Mouse (Mus musculus): ENCODE data around the gene Cdhr5. TPM values are rescaled to one million over a fixed set of nuclear protein-coding genes. Genes with fewer than 3 reads are reported as not detected.
"Not testable (repeated sequence)": the region's sequence is repeated elsewhere in the genome, so short reads cannot be mapped to it uniquely, and the experiment has no call there.

The Cdhr5 gene
- polyA plus RNA-seq, 1 experiment from 2014 or later = not detected

GRCm38 (mm10) chr7:141263640-141264039 lies 12.9 kb downstream of the Cdhr5 start:
- H3K4me3 ChIP-seq (ENCODE audit: low read depth, low read length) = no peak overlapping the region
- no peak overlapping the region for H3K9ac ChIP-seq (replicated peaks; ENCODE audit: low read depth)
- peaks cover 49% of the 10 kb centered on the region; the same call in 1 of the 2 replicates for H3K36me3 ChIP-seq (ENCODE audit: insufficient read depth, low read length)
- H3K27ac ChIP-seq (ENCODE audit: low read length) = no peak overlapping the region
- H3K9me3 ChIP-seq (ENCODE audit: low read length) = no peaks in the 10 kb centered on the region
- ATAC-seq (no peak), DNase-seq (ENCODE audit: low spot score) (no peak)
- no peak for TF ChIP-seq CTCF (IDR thresholded peaks at IDR 0.05)
- WGBS = 87% methylated on average over 13 of the region's 13 CpGs
- no peaks in the 10 kb centered on the region for H3K27me3 ChIP-seq (replicated peaks; ENCODE audit: insufficient read depth, low read length)
- no peak overlapping the region for H3K4me2 ChIP-seq (replicated peaks; ENCODE audit: low read depth, low read length)
- H3K4me1 ChIP-seq (ENCODE audit: insufficient read depth, low read depth, low read length) = peaks cover 9% of the 10 kb centered on the region; the same call in 1 of the 2 replicates

- no peaks in the 10 kb centered on the region for H3K27me3 ChIP-seq (replicated peaks; ENCODE audit: insufficient read depth, low read length)
- TF ChIP-seq EP300 (IDR thresholded peaks at IDR 0.05) = no peak
- no peak for TF ChIP-seq CTCF (IDR thresholded peaks at IDR 0.05)
- H3K4me2 ChIP-seq (replicated peaks; ENCODE audit: low read depth, low read length) = no peak overlapping the region
- H3K36me3 ChIP-seq (ENCODE audit: insufficient read depth, low read length) = peaks cover 67% of the 10 kb centered on the region; the same call in 1 of the 2 replicates
- DNase-seq (ENCODE audit: low spot score) (no peak), ATAC-seq (no peak)
- no peak overlapping the region for H3K27ac ChIP-seq (ENCODE audit: low read length)
- 83% methylated on average over 3 of the region's 3 CpGs for WGBS
- no peak overlapping the region for H3K9ac ChIP-seq (replicated peaks; ENCODE audit: low read depth)
- H3K4me3 ChIP-seq (ENCODE audit: low read depth, low read length) = no peak overlapping the region
- H3K9me3 ChIP-seq (ENCODE audit: low read length) = no peaks in the 10 kb centered on the region
- H3K4me1 ChIP-seq (ENCODE audit: insufficient read depth, low read depth, low read length) = peaks cover 9% of the 10 kb centered on the region; the same call in 1 of the 2 replicates
Observed at GRCm38 (mm10) chr7:141261480-141261879, 15.1 kb downstream of the Cdhr5 start.

- no peak for DNase-seq (ENCODE audit: low spot score)
Observed at GRCm38 (mm10) chr7:141256159-141256558, 20.4 kb downstream of the Cdhr5 start.

GRCm38 (mm10) chr7:141250486-141250885 lies 26.1 kb downstream of the Cdhr5 start:
- H3K27ac ChIP-seq (ENCODE audit: low read length); DNase-seq (ENCODE audit: low spot score); H3K4me3 ChIP-seq (ENCODE audit: low read depth, low read length); H3K9me3 ChIP-seq (ENCODE audit: low read length); ATAC-seq; H3K4me1 ChIP-seq (ENCODE audit: insufficient read depth, low read depth, low read length); H3K27me3 ChIP-seq (replicated peaks; ENCODE audit: insufficient read depth, low read length); H3K4me2 ChIP-seq (replicated peaks; ENCODE audit: low read depth, low read length); H3K9ac ChIP-seq (replicated peaks; ENCODE audit: low read depth): not testable (repeated sequence)
- WGBS = 71% methylated on average over 4 of the region's 4 CpGs
- peaks cover 37% of the 10 kb centered on the region for H3K36me3 ChIP-seq (ENCODE audit: insufficient read depth, low read length)

More at GRCm38 (mm10) chr7:141256159-141256558, 20.4 kb downstream of the Cdhr5 start:
- Histone ChIP-seq H3K9ac (replicated peaks; ENCODE audit: low read depth) (no peak overlapping the region), H3K4me3 (ENCODE audit: low read depth, low read length) (no peak overlapping the region), H3K9me3 (ENCODE audit: low read length) (no peaks in the 10 kb centered on the region), H3K4me1 (ENCODE audit: insufficient read depth, low read depth, low read length) (no peaks in the 10 kb centered on the region), H3K27ac (ENCODE audit: low read length) (no peak overlapping the region), H3K4me2 (replicated peaks; ENCODE audit: low read depth, low read length) (no peak overlapping the region), H3K36me3 (ENCODE audit: insufficient read depth, low read length) (peaks cover 60% of the 10 kb centered on the region; the same call in 1 of the 2 replicates), H3K27me3 (replicated peaks; ENCODE audit: insufficient read depth, low read length) (no peaks in the 10 kb centered on the region)
- no peak for ATAC-seq
- WGBS = 88% methylated on average over 10 of the region's 10 CpGs
- TF ChIP-seq EP300 (IDR thresholded peaks at IDR 0.05) (no peak), CTCF (IDR thresholded peaks at IDR 0.05) (no peak)

- H3K9me3 ChIP-seq (ENCODE audit: low read length) = no peaks in the 10 kb centered on the region
- H3K36me3 ChIP-seq (ENCODE audit: insufficient read depth, low read length) = peaks cover 34% of the 10 kb centered on the region
- WGBS = 90% methylated on average over 9 of the region's 10 CpGs
- no peak for DNase-seq (ENCODE audit: low spot score)
- ATAC-seq = no peak
- H3K27me3 ChIP-seq (replicated peaks; ENCODE audit: insufficient read depth, low read length) = no peaks in the 10 kb centered on the region
- no peak overlapping the region for H3K27ac ChIP-seq (ENCODE audit: low read length)
- H3K4me2 ChIP-seq (replicated peaks; ENCODE audit: low read depth, low read length) = no peak overlapping the region
- no peaks in the 10 kb centered on the region for H3K4me1 ChIP-seq (ENCODE audit: insufficient read depth, low read depth, low read length)
- no peak overlapping the region for H3K9ac ChIP-seq (replicated peaks; ENCODE audit: low read depth)
- no peak for TF ChIP-seq CTCF (IDR thresholded peaks at IDR 0.05)
- no peak for TF ChIP-seq EP300 (IDR thresholded peaks at IDR 0.05)
- no peak overlapping the region for H3K4me3 ChIP-seq (ENCODE audit: low read depth, low read length)
Observed at GRCm38 (mm10) chr7:141231551-141231950, 45.0 kb downstream of the Cdhr5 start.

- Histone ChIP-seq H3K36me3 (ENCODE audit: insufficient read depth, low read length) (peaks cover 33% of the 10 kb centered on the region), H3K4me1 (ENCODE audit: insufficient read depth, low read depth, low read length) (no peaks in the 10 kb centered on the region), H3K4me3 (ENCODE audit: low read depth, low read length) (no peak overlapping the region), H3K4me2 (replicated peaks; ENCODE audit: low read depth, low read length) (no peak overlapping the region), H3K9ac (replicated peaks; ENCODE audit: low read depth) (no peak overlapping the region), H3K9me3 (ENCODE audit: low read length) (no peaks in the 10 kb centered on the region), H3K27ac (ENCODE audit: low read length) (no peak overlapping the region), H3K27me3 (replicated peaks; ENCODE audit: insufficient read depth, low read length) (no peaks in the 10 kb centered on the region)
- 90% methylated on average over 3 of the region's 3 CpGs for WGBS
- DNase-seq (ENCODE audit: low spot score) (no peak), ATAC-seq (no peak)
- TF ChIP-seq CTCF (IDR thresholded peaks at IDR 0.05) (no peak), EP300 (IDR thresholded peaks at IDR 0.05) (no peak)
Observed at GRCm38 (mm10) chr7:141231111-141231510, 45.5 kb downstream of the Cdhr5 start.

- no peak for DNase-seq (ENCODE audit: low spot score)
- Histone ChIP-seq H3K9ac (replicated peaks; ENCODE audit: low read depth) (no peak overlapping the region), H3K27me3 (replicated peaks; ENCODE audit: insufficient read depth, low read length) (no peaks in the 10 kb centered on the region), H3K4me1 (ENCODE audit: insufficient read depth, low read depth, low read length) (no peaks in the 10 kb centered on the region), H3K27ac (ENCODE audit: low read length) (no peak overlapping the region), H3K4me3 (ENCODE audit: low read depth, low read length) (no peak overlapping the region), H3K9me3 (ENCODE audit: low read length) (no peaks in the 10 kb centered on the region), H3K36me3 (ENCODE audit: insufficient read depth, low read length) (peaks cover 30% of the 10 kb centered on the region), H3K4me2 (replicated peaks; ENCODE audit: low read depth, low read length) (no peak overlapping the region)
- ATAC-seq = no peak
- WGBS = 90% methylated on average over 4 of the region's 4 CpGs
- TF ChIP-seq CTCF (IDR thresholded peaks at IDR 0.05) (no peak), EP300 (IDR thresholded peaks at IDR 0.05) (no peak)
Observed at GRCm38 (mm10) chr7:141230570-141230969, 46.0 kb downstream of the Cdhr5 start.
